Mouse (Mus musculus) heart, postnatal 4 days (tissue): ENCODE measurements around the gene Nampt. TPM values are rescaled to one million over a fixed set of nuclear protein-coding genes. Genes with fewer than 3 reads are reported as not detected.

Experiments
- total RNA-seq, 2 experiments: library from RNA; stranded (reverse); gene quantifications; 2 replicates each; pipeline ENCODE4 v1.2.3; 2021

The Nampt gene
- total RNA-seq, 2 experiments from 2014 or later, result 17.5 to 20.0 TPM

Other genes starting within 250 kb of the Nampt start
- gene Sypl, start 134.3 kb downstream of the Nampt start, total RNA-seq, result 10 to 100 TPM; 83.3 to 87.0 TPM